Mouse (Mus musculus) hindlimb bud, embryonic 11.5 days (tissue): ENCODE measurements around the gene Lmbrd1.
"Not testable (repeated sequence)": the region's sequence is repeated elsewhere in the genome, so short reads cannot be mapped to it uniquely, and the experiment has no call there.

ENCODE experiments used
- DNase-seq: peaks from one replicate; pipeline ENCODE4 v3.0.0-alpha.2; 2012; ENCODE audit warnings: low read depth, low spot score; ENCODE audit errors: extremely low spot score

Gene Lmbrd1

GRCm38 (mm10) chr1:24720209-24720608 lies 41.8 kb downstream of the Lmbrd1 start:
- DNase-seq = no peak

- DNase-seq = no peak
Measured at GRCm38 (mm10) chr1:24729784-24730183, 51.4 kb downstream of the Lmbrd1 start.

- no peak for DNase-seq
Measured at GRCm38 (mm10) chr1:24732286-24732685, 53.9 kb downstream of the Lmbrd1 start.

GRCm38 (mm10) chr1:24734866-24735265 lies 56.4 kb downstream of the Lmbrd1 start:
- DNase-seq = no peak

- DNase-seq = no peak
Measured at GRCm38 (mm10) chr1:24740903-24741302, 62.5 kb downstream of the Lmbrd1 start.

- DNase-seq = no peak
Measured at GRCm38 (mm10) chr1:24741552-24741951, 63.1 kb downstream of the Lmbrd1 start.

- DNase-seq = no peak
Measured at GRCm38 (mm10) chr1:24743191-24743924, 64.9 kb downstream of the Lmbrd1 start.

- no peak for DNase-seq
Measured at GRCm38 (mm10) chr1:24752715-24753114, 74.3 kb downstream of the Lmbrd1 start.

GRCm38 (mm10) chr1:24758516-24758915 lies 80.1 kb downstream of the Lmbrd1 start:
- DNase-seq = no peak

GRCm38 (mm10) chr1:24766466-24766865 lies 88.0 kb downstream of the Lmbrd1 start:
- DNase-seq = no peak

- DNase-seq = not testable (repeated sequence)
Measured at GRCm38 (mm10) chr1:24767197-24767596, 88.8 kb downstream of the Lmbrd1 start.

GRCm38 (mm10) chr1:24773642-24774041 lies 95.2 kb downstream of the Lmbrd1 start:
- DNase-seq = no peak

- no peak for DNase-seq
Measured at GRCm38 (mm10) chr1:24776576-24776975, 98.1 kb downstream of the Lmbrd1 start.

- DNase-seq = no peak
Measured at GRCm38 (mm10) chr1:24793168-24793567, 114.7 kb downstream of the Lmbrd1 start.

GRCm38 (mm10) chr1:24807971-24808370 lies 129.5 kb downstream of the Lmbrd1 start:
- not testable (repeated sequence) for DNase-seq
